Mouse (Mus musculus): ENCODE measurements around the gene Prkx.

DNA sequence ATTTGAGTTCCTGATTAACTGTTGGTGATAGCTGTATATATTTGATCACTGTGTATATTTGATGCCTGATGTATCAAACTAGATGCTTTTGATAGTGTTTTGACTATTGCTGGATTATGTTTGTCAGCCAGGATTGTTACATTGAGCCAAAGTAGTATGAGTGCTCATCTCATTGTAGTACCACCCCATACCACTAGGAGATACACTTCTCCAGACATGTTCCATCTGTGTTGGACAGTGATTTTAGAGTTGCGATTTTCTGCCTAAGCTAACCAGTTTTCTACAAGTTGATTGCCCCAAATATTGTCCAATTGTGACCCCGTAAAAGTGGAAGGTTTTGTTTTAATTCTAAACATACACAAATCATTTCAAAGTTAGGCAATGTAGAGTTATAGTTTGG, 51.8 kb downstream of the Prkx start:
- TF ChIP-seq CTCF (IDR thresholded peaks at IDR 0.05; ENCODE audit: control insufficient read depth, insufficient read depth, low read length) (no peak), POLR2A (IDR thresholded peaks at IDR 0.05; ENCODE audit: borderline replicate concordance, control insufficient read depth, low read depth, low read length) (no peak)
